Mouse (Mus musculus) bone marrow macrophage, adult 2 months (primary cell): ENCODE measurements around the gene Fgf12. TPM values are rescaled to one million over a fixed set of nuclear protein-coding genes. Genes with fewer than 3 reads are reported as not detected.

ENCODE experiments used
- H3K27ac ChIP-seq: 2 replicates; pipeline ENCODE4 v1.5.1; 2012; ENCODE audit warnings: low read depth, low read length; ENCODE audit not compliant: insufficient read depth
- H3K4me1 ChIP-seq: 2 replicates; pipeline ENCODE4 v1.6.1; 2012; ENCODE audit warnings: low read length; ENCODE audit not compliant: control insufficient read depth, insufficient read depth
- H3K4me3 ChIP-seq: 2 replicates; pipeline ENCODE4 v1.5.1; 2012; ENCODE audit warnings: mild to moderate bottlenecking, low read length, moderate library complexity; ENCODE audit not compliant: insufficient read depth
- CTCF ChIP-seq: IDR thresholded peaks from 2 replicates; pipeline ENCODE4 v1.5.1; 2012; ENCODE audit warnings: low read depth, mild to moderate bottlenecking, low read length, moderate library complexity
- POLR2A ChIP-seq: IDR thresholded peaks from 2 replicates; pipeline ENCODE4 v1.6.1; 2012; ENCODE audit warnings: mild to moderate bottlenecking, low read depth, low read length, borderline replicate concordance
- polyA plus RNA-seq: library from polyadenylated mRNA; stranded (reverse); fragments of >200 nt; gene quantifications from 2 replicates; pipeline ENCODE4 v1.2.4, GENCODE M21; 2012; ENCODE audit not compliant: missing spikeins, insufficient read depth, insufficient read length

Fgf12 gene
- polyA plus RNA-seq, 1 experiment: not detected

DNA sequence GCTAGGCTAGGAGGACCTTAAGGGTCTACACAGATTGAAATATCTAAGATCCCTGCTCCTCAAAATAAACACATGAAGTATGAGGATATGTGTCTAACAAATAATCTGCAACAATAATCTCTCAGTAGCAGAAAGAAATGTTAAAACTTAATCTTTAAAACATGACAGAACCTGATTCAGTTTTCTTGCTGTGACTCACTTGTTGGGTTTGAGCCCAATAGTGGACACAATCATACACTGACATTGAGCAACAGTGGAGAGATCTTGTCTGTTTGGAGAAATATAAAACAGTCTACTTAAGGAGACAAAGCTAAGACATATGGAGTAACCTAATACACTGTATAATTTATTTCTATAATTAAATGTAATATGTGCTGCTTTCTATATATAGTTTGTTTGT is 379.6 kb downstream of the Fgf12 start:
- H3K27ac ChIP-seq: no peak overlapping the region
- H3K4me3 ChIP-seq: no peak overlapping the region
- no peak for TF ChIP-seq CTCF
- no peak for TF ChIP-seq POLR2A
- H3K4me1 ChIP-seq: no peaks in the 10 kb centered on the region

DNA sequence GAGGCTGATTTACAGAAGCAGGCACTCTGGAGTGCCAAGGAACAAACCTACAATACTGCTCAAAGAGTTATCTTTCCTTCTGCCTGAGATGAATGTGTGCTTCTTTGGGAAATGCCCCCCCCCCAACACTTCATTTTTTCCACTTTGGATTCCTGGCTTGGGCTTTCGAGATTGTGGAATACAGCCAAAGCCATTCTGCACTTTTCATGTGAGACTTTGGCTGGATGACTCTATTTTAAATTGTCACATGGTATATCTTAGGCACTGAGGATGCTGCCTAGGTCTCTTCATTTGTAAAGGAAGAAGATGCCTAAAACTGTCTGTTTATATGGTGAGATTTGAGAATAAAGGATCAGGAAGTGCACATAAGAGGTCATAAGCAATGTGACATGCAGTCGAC is 402.2 kb downstream of the Fgf12 start:
- TF ChIP-seq POLR2A (no peak), CTCF (no peak)
- Histone ChIP-seq H3K4me3 (no peak overlapping the region), H3K4me1 (no peaks in the 10 kb centered on the region), H3K27ac (no peak overlapping the region)

DNA sequence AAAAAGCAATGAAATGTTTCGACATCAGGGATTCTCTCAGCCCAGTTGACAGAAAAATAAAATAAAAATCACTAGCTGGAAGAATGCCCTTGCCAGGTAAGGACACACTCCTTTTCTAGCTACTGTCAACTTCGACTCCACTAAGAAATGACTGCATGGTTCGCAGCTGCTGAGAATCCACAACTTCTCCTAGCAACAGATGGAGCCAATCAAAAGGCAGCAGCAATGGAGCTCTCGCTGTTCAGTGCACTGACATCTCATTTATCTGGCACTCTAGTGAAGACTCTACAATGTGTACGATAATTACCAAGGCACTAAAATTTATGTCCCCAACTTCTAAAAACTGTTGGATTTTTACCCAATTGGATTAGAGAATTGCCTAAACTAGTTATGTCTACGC is 407.5 kb downstream of the Fgf12 start:
- Histone ChIP-seq H3K4me1 (no peaks in the 10 kb centered on the region), H3K27ac (no peak overlapping the region), H3K4me3 (no peak overlapping the region)
- TF ChIP-seq POLR2A (no peak), CTCF (no peak)

- Histone ChIP-seq H3K4me1 (no peaks in the 10 kb centered on the region), H3K4me3 (no peak overlapping the region), H3K27ac (no peak overlapping the region)
- TF ChIP-seq CTCF (no peak), POLR2A (no peak)
Measured at GRCm38 (mm10) chr16:28337930-28338329, 414.9 kb downstream of the Fgf12 start.

DNA sequence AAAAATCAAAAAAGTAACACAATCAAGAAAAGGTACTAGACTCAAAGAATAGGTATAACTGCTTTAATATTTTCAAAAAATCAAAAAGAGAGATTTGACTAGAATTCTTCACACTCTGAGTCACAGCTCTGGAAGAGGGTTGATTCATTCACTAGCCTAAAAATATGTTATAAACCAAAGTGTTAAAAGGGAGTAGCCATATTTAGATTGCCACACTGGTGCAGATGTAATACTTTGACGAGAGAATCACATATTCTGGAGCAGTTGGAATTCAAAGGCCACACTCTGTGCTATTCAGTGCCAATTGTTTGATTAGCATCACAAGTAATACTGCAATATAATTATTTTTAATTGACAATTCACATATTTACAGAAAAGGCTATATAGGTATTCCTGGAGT is 416.2 kb downstream of the Fgf12 start:
- Histone ChIP-seq H3K27ac (no peak overlapping the region), H3K4me1 (no peaks in the 10 kb centered on the region), H3K4me3 (no peak overlapping the region)
- TF ChIP-seq POLR2A (no peak), CTCF (no peak)

GRCm38 (mm10) chr16:28335025-28335424 is 417.8 kb downstream of the Fgf12 start:
- Histone ChIP-seq H3K27ac (no peak overlapping the region), H3K4me3 (no peak overlapping the region), H3K4me1 (no peaks in the 10 kb centered on the region)
- TF ChIP-seq CTCF: no peak
- no peak for TF ChIP-seq POLR2A

DNA sequence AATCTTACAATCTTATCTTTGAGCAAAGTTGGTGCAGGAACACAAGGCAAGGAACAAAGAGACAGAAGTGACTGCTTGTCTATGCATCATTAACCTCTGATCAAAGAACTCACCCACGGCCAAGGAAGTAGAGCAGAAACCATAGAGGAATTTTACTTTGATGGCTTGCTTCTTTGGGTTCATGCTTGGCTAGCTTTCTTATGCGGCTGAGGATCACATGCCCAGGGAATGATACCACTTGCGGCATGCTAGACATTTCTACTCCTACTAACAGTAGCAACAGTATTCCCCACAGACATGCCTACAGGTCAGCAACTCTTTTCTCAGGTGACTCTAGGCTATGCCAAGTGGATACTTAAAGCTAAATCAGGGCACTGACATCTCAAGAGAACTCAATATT is 429.3 kb downstream of the Fgf12 start:
- Histone ChIP-seq H3K27ac (no peak overlapping the region), H3K4me3 (no peak overlapping the region), H3K4me1 (no peaks in the 10 kb centered on the region)
- TF ChIP-seq POLR2A (no peak), CTCF (no peak)

GRCm38 (mm10) chr16:28311618-28312017 is 441.2 kb downstream of the Fgf12 start:
- no peak overlapping the region for H3K27ac ChIP-seq
- TF ChIP-seq POLR2A (no peak), CTCF (no peak)
- no peak overlapping the region for H3K4me3 ChIP-seq
- H3K4me1 ChIP-seq: no peaks in the 10 kb centered on the region

GRCm38 (mm10) chr16:28303889-28304288 is 449.0 kb downstream of the Fgf12 start:
- H3K4me3 ChIP-seq: no peak overlapping the region
- H3K4me1 ChIP-seq: no peaks in the 10 kb centered on the region
- H3K27ac ChIP-seq: no peak overlapping the region
- TF ChIP-seq POLR2A (no peak), CTCF (no peak)

GRCm38 (mm10) chr16:28289689-28290330 is 463.1 kb downstream of the Fgf12 start:
- no peaks in the 10 kb centered on the region for H3K4me1 ChIP-seq
- H3K27ac ChIP-seq: no peak overlapping the region
- TF ChIP-seq POLR2A: no peak
- TF ChIP-seq CTCF: no peak
- no peak overlapping the region for H3K4me3 ChIP-seq
